Mouse (Mus musculus): Measurements from ENCODE around the gene Mical2.

Mical2 gene

DNA sequence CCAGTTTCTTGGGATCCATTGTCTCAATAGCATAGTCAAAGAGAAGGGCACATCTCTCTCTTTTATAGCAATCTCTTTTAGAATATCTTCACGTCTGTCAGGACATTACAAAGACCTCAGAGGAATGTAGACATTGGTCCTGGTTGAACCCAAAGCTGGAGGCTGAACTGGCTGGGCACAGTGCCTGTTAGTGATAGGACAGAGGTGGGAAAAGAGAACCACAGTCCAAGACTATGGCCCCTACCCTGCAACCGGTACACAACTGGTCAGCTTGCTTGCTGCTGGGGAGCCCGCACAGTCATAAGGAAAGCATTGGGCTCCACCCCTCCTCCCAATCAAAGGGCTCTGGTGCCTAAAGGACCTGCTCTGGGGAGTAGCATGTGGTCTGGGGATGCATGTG, 133.9 kb downstream of the Mical2 start:
- no peak for DNase-seq (ENCODE audit: low spot score)

DNA sequence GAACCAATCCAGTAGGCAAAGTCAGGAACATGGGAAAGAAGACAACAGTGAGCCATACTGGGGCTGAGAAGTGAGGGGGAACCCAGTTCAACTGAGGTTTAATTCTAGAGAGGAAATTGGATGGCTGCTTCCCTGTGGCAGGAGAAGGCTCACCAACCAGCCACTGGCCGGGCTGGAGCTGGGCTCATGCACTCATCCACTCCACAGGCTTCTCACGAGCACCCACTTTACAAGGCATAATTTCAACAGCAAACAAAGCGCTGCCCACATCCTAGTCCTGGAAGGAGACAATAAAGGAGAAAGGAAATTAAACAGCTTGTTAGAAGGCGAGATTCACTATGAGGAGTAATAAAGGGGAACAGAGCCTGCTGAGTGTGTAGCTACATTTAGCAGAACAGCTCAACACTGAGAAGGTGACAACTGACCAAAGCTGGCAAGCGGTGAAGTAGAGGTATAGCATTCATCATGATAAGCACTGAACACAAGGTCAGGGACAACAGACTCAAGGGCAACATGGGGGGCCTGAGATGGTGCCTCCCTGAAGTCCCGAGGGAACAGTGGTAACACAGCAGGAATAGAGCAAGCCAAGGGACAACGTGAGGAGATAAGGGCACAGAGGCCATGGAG, 137.0 kb downstream of the Mical2 start:
- no peak for DNase-seq (ENCODE audit: low spot score)

GRCm38 (mm10) chr7:112365864-112366263, 140.2 kb downstream of the Mical2 start:
- DNase-seq (ENCODE audit: low spot score), result no peak

DNA sequence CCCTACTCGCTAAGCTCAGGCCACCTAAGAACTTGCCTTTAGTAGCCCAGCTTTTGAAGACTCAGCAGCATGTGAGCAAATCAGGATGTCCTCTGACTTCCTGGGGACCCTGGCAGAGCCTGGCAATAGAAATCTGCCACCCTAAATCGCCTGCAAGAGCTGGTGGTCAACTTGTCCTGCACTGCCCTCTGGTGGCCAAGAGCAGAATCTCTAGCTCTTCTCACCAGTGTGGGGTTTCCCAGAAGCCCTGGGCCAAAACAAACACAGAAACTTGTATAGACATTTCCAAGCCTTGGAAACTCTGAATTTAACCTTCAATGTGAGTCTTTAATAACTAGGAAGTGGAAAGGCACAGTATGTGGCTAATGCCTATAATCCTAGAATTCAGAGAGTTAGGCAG, 143.4 kb downstream of the Mical2 start:
- peak; percentile 65 for DNase-seq (ENCODE audit: low spot score)

DNA sequence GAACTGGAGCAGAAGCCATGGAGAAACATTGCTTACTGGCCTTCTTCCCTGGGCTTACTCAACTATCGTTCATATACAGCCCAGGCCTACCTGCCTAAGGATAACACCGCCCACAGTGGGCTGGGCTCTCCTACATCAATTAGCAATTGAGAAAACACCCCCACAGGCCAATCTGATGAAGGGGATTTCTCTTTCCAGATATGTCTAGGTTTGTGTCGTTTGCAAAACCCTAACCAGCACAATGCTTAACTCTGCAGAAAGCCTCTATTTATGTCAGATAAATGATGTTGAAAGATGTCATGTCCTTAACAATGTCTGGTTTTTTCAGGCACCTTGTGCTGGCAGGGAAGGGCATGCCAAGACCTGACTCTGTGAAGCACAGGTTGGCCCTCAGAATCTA, 144.3 kb downstream of the Mical2 start:
- no peak for DNase-seq (ENCODE audit: low spot score)

DNA sequence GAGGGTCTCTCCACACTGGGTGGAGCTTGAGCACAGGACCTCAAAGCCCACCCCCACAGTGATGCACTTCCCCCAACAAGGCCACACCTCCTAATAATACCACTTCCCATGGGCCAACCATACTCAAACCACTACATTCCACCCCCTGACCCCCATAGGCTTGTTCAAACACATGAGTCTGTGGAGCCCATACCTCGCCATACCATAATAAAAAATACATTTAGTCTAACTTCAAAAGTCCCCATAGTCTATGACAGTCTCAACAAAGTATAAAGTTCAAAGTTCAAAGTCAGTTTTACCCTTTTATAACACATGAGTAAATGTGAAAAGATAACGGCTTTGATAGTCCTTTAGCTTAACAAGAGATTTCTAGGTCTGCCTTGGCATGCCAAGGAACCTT, 145.7 kb downstream of the Mical2 start:
- DNase-seq (ENCODE audit: low spot score), result no peak

DNA sequence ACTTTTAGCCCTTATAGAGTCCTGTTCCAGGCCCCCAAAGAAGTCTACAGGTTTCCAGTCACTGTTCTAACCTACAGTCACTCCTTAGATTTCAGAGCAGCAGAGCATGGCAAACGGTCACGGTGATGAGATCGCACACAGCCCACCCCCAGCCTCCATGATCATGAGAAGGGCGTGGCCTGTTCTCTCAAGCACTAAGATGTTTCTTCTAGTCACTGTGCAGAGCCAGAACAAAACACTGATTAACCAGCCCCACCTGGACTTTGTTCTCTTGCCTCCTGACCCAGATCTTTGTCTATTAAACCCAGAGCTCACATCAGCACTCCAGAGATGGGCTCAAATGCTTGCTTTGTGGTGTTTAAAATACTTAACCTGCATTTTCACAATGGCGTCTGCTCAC, 148.4 kb downstream of the Mical2 start:
- DNase-seq (ENCODE audit: low spot score), result no peak

GRCm38 (mm10) chr7:112375062-112375461, 149.4 kb downstream of the Mical2 start:
- no peak for DNase-seq (ENCODE audit: low spot score)

DNA sequence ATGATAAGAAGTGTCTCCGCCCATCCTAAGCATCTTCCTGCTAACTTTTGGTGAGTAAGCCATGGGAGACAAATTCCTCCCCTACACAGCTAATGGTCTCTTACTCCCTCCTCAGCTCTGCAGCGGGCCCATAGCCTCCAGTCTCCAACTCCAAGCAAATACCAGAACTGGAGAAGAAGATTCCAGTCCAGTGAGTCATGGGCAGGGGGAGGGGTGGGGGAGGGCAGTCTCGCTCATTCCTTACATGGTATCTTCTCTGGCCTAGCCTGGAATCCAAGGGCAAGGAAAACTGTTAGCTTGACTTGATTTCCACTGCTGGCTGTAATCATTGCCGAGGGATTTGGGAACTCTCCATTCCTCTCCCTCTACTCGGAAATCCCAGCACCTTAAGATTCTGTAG, 150.2 kb downstream of the Mical2 start:
- DNase-seq (ENCODE audit: low spot score), result peak; percentile 50

GRCm38 (mm10) chr7:112376611-112377010, 151.0 kb downstream of the Mical2 start:
- DNase-seq (ENCODE audit: low spot score), result no peak

DNA sequence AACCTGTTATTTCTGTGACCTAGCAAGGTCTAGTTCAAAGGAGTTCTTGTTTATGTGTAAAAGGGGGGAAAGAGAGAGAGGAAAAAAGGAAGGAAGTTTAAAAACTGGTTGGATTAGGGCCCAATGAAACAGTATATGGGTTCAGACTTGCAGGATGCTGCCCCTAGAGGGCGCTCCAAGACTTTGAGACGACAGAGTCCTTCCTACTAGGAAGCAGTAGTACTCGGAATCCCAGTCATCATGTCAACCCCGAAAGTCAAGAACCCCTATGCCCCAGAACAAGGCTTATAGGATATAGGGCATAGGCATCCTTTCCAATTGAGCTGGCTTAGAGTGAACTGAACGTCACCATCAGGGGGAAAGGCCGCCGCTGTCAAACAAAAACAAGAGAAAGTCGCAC, 151.7 kb downstream of the Mical2 start:
- no peak for DNase-seq (ENCODE audit: low spot score)

DNA sequence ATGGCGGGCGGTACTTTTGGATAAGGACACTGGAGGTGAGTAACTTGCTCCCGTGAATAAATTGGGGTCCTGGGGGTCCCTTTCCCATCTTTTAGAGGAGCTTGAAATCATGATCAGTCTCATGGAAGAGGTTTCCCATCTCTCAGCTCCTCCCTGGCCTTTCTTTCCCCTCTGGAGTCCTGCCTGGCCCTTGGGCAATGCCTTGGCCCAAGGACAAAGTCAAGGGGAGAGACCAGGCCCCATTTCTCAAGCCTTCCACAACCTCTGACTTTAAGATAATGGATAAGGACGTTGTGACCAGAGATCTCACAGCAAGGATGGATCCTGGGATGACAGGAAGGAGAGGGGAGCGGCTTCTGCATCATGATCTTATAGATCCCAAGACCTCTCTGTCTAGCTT, 152.4 kb downstream of the Mical2 start:
- DNase-seq (ENCODE audit: low spot score), result peak; percentile 34

DNA sequence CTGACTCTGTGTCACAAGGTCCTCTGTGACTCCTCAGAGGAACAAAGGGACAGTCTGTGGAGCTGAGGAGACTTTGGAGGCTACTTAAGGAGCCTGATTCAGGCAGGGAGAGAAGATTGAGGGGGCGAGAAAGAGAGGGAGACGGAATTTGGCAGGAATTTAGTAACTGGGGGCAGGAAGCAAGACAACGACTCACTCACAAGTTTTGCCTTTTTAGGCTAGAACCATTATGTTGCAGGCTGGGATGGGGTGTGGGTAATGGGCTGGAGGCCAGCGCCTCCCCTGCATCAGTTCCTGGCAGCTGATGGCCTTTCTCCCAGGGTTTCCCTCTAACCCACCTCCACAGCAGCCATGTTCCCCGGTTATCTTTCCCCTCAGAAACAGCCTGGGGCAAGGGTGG, 152.8 kb downstream of the Mical2 start:
- no peak for DNase-seq (ENCODE audit: low spot score)

- DNase-seq (ENCODE audit: low spot score), result no peak
These were observed 160.9 kb downstream of the Mical2 start for GRCm38 (mm10) chr7:112386521-112386920.

GRCm38 (mm10) chr7:112387876-112388275, 162.2 kb downstream of the Mical2 start:
- DNase-seq (ENCODE audit: low spot score), result no peak

DNA sequence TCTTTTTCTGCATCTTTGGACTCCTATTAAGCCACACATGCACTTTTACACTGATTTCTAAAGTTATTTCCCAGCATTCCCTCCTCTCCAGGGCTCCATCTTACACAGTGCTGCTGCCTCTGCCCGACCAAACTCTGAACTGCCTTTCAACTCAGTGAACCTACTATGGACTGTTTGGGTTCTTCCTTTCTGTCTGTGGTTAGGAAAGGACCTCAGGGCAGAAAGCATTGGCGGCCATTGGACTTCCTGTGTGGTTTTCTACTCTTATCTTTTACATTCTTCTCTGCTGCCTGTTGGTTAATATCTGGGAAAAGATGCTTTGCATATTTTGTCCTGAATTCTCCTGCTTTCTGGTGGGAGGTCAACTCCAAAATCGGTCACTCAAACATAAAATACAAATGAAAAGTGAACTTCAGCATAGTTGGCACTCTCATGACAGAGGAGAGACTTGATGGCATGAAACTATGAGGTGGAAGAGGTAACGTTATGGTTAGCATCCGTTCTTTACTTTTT, 162.8 kb downstream of the Mical2 start:
- DNase-seq (ENCODE audit: low spot score), result no peak

- no peak for DNase-seq (ENCODE audit: low spot score)
These were observed 164.1 kb downstream of the Mical2 start for GRCm38 (mm10) chr7:112389611-112390251.

GRCm38 (mm10) chr7:112390252-112390936, 164.7 kb downstream of the Mical2 start:
- DNase-seq (ENCODE audit: low spot score), result no peak

GRCm38 (mm10) chr7:112390937-112391605, 165.4 kb downstream of the Mical2 start:
- DNase-seq (ENCODE audit: low spot score), result no peak

DNA sequence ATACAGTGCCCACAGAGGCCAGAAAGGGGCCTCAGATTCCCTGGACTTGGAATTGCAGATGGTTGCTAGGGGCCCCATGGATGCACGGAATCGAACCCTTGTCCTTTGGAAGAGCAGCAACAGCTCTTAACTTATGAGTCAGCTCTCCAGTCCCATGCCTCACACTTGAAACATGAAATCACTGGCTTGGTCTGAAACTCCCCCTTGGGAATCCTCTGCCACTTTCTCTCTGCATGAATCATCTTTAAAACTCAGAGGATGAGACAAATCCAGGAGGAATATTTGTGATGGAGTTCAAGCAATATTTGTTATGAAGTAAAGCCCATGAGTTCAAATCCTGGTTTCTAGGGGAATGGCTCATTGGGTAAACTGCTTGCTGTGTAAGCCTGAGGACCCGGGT, 172.1 kb downstream of the Mical2 start:
- DNase-seq (ENCODE audit: low spot score), result no peak

- DNase-seq (ENCODE audit: low spot score), result no peak
These were observed 173.9 kb downstream of the Mical2 start for GRCm38 (mm10) chr7:112399425-112400170.

DNA sequence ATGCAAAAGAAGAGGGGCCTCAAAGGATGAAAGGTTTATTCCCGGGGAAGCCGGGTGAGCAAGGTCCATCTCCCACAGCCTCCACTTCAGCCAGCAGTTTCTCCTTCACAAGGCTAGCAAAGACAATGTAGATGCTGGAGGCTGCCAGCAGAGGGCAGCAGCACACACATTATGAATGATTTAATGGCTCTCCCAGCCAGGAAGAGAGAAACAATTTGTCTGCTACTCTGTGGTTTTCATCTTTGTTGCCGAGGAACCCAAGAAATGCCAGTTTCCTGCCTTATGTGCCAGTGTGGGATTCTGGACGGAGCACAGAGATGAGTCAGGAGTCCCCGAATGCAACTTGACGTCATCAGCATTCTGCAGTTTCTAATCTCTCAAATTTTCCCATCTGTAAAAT, 174.5 kb downstream of the Mical2 start:
- DNase-seq (ENCODE audit: low spot score), result peak; percentile 55

All from ovary, adult 18-20 months (tissue).